Mouse (Mus musculus) hindbrain, embryonic 14.5 days (tissue): ENCODE data around the gene Tmprss11d. TPM values are rescaled to one million over a fixed set of nuclear protein-coding genes. Genes with fewer than 3 reads are reported as not detected.
"Not testable (repeated sequence)": the region's sequence is repeated elsewhere in the genome, so short reads cannot be mapped to it uniquely, and the experiment has no call there.

ENCODE experiments used
- ATAC-seq: fragments of 200-750 bp; cut with Nextera tagmentation; 2 replicates; pipeline ENCODE4 v1.8.0; 2017; ENCODE audit warnings: moderate number of reproducible peaks, mild to moderate bottlenecking, moderate TSS enrichment, moderate library complexity; ENCODE audit not compliant: low FRiP score
- DNase-seq: peaks from one replicate; pipeline ENCODE4 v3.0.0-alpha.2; 2015; ENCODE audit warnings: low spot score
- H3K27ac ChIP-seq: fragments of 300-500 bp; sonication (generic); 2 replicates; pipeline ENCODE4 v1.5.1; 2014; ENCODE audit warnings: mild to moderate bottlenecking, moderate library complexity
- H3K27me3 ChIP-seq: fragments of 300-500 bp; sonication (generic); 2 replicates; pipeline ENCODE4 v1.6.1; 2014; ENCODE audit warnings: mild to moderate bottlenecking, low read length, mixed read lengths; ENCODE audit not compliant: control insufficient read depth, insufficient read depth
- H3K36me3 ChIP-seq: fragments of 300-500 bp; sonication (generic); replicated peaks from 2 replicates; pipeline ENCODE4 v1.6.1; 2014; ENCODE audit not compliant: control insufficient read depth, insufficient read depth
- H3K4me1 ChIP-seq: fragments of 300-500 bp; sonication (generic); replicated peaks from 2 replicates; pipeline ENCODE4 v1.6.1; 2014; ENCODE audit warnings: antibody characterized with exemption, low read length, mixed read lengths; ENCODE audit not compliant: control insufficient read depth, insufficient read depth
- H3K4me2 ChIP-seq: fragments of 300-500 bp; sonication (generic); replicated peaks from 2 replicates; pipeline ENCODE4 v1.6.1; 2014; ENCODE audit warnings: mild to moderate bottlenecking, moderate library complexity
- H3K4me3 ChIP-seq: fragments of 300-500 bp; sonication (generic); replicated peaks from 2 replicates; pipeline ENCODE4 v1.5.1; 2014; ENCODE audit warnings: mild to moderate bottlenecking, low read length
- H3K9ac ChIP-seq: fragments of 300-500 bp; sonication (generic); 2 replicates; pipeline ENCODE4 v1.6.1; 2014
- H3K9me3 ChIP-seq: fragments of 300-500 bp; sonication (generic); 2 replicates; pipeline ENCODE4 v1.6.1; 2016; ENCODE audit warnings: low read length; ENCODE audit not compliant: control insufficient read depth
- WGBS: fragments of 180-500 bp; shearing (Covaris S2); extraction: QIAGEN DNeasy Blood & Tissue Kit; methylation state at CpG from one replicate; pipeline ENCODE4 v1.1.7; 2014; 5-methylcytosine and 5-hydroxymethylcytosine counted together
- polyA plus RNA-seq: library from polyadenylated mRNA; unstranded; fragments of >200 nt; fragmentation: Nextera tagmentation; extraction: Ambion mirVana; gene quantifications from 2 replicates; pipeline ENCODE4 v1.2.1, GENCODE M21; 2014

Gene Tmprss11d
- polyA plus RNA-seq, 1 experiment from 2014 or later, result not detected

DNA sequence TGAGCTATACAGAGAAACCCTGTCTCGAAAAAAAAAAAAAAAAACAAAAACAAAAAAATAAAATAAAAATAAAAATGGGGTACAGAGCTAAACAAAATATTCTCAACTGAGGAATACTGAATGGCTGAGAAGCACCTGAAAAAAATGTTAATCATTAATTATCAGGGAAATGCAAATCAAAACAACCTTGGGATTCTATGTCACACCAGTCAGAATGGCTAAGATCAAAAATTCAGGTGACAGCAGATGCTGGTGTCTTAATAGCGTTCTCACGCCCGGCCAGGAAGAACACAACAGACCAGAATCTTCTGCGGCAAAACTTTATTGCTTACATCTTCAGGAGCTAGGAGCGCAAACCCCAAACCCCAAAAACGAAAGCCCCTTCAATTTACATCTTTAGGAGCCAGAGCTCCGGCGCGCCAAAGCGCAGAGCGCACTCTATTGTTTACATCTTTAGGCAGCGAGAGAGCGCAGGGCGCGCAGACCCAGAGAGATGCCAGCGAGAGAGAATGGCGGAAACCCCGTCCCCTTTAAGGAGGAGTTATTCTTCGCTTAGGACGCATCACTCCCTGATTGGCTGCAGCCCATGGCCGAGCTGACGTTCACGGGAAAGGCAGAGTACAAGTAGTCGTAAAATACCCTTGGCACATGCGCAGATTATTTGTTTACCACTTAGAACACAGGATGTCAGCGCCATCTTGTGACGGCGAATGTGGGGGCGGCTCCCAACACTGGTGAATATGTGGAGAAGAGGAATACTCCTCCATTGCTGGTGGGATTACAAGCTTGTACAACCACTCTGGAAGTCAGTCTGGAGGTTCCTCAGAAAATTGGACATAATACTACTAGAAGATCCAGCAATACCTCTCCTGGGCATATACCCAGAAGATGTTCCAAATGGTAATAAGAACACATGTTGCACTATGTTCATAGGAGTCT, 54.9 kb downstream of the Tmprss11d start:
- Histone ChIP-seq H3K27ac (peak overlapping the region; percentile 64), H3K4me2 (peak overlapping the region; percentile 45), H3K4me3 (peak overlapping the region; percentile 32), H3K9ac (peak overlapping the region; percentile 44)
- DNase-seq, H3K9me3 ChIP-seq, H3K4me1 ChIP-seq, H3K27me3 ChIP-seq, H3K36me3 ChIP-seq: not testable (repeated sequence)
- 54% methylated on average over 26 of the region's 30 CpGs for WGBS
- peak; percentile 79 for ATAC-seq

DNA sequence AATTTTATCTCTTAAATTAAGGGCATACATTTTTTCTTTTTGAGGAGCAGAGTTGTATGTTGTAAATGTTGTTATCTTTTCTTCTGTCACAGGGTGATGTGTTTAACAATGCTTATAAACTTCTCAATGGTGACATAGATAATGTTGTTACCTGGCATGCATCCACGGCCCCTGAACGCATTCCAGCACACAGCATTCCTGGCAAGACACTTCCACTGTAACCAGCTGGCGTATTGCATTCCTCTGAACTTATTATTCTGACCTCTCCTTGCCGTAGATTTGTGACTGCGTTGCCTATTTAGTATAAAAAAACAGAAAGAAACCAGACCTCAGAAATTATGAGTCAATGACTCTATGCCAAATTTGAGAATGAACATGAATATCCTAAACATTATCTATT, 67.1 kb downstream of the Tmprss11d start:
- WGBS, result 83% methylated on average over 5 of the region's 5 CpGs
- DNase-seq (no peak), ATAC-seq (no peak)
- H3K36me3 ChIP-seq, result no peaks in the 10 kb centered on the region
- no peak overlapping the region for H3K4me2 ChIP-seq
- H3K27me3 ChIP-seq, result no peaks in the 10 kb centered on the region
- H3K27ac ChIP-seq, result no peak overlapping the region
- no peaks in the 10 kb centered on the region for H3K9me3 ChIP-seq
- no peaks in the 10 kb centered on the region for H3K4me1 ChIP-seq
- no peak overlapping the region for H3K9ac ChIP-seq
- H3K4me3 ChIP-seq, result no peak overlapping the region

DNA sequence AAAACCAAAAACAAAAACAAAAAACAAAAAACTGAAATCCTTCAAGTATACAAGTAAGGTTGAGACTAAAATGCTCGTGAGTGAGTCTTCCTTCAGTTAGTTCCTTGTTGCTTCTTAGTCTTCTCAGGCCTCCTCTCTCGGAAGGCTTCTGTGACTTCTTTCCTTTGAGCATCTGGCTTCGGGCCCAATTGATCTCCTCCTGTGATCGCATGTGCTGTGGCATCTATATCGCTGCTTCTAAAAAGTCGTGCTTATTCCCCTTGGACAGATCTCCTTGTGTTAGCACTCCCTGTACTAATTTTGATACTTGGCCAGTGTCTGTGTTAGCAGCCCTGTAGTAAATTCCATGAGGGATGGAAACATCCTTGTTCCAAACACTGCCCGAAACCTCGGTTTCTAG, 69.3 kb downstream of the Tmprss11d start:
- H3K9me3 ChIP-seq, result no peaks in the 10 kb centered on the region
- DNase-seq, result no peak
- H3K4me2 ChIP-seq, result no peak overlapping the region
- no peak overlapping the region for H3K9ac ChIP-seq
- no peaks in the 10 kb centered on the region for H3K36me3 ChIP-seq
- ATAC-seq, result no peak
- H3K4me3 ChIP-seq, result no peak overlapping the region
- WGBS, result 84% methylated on average over 8 of the region's 8 CpGs
- no peaks in the 10 kb centered on the region for H3K4me1 ChIP-seq
- no peak overlapping the region for H3K27ac ChIP-seq
- no peaks in the 10 kb centered on the region for H3K27me3 ChIP-seq

DNA sequence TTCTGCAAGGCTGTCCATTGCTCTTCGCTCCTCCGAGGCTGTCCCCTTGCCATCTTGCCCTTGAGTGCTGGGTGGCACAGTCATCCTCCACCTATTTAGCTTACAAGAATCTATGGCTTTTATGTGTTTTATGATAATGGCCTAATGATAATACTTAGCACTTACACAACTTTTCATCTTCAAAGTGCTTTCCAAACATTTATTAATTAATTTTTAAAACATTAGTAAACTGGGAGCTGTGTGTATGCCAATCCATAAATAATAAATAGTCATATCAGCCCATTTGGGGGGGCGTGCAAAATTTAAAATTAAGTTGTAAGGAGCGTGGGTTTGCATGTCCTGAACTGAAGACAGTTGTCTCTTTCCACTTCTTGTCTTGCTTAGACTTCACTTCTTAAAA, 84.0 kb downstream of the Tmprss11d start, which contains the start of gene Tmprss11c:
Gene Tmprss11c, minus strand, starts transcription at position 101 of the 400 bp plus-strand sequence.
- 86% methylated on average over 4 of the region's 4 CpGs for WGBS
- H3K4me3 ChIP-seq, result no peak within 1 kb of the TSS
- H3K9ac ChIP-seq, result no peak within 1 kb of the TSS
- H3K4me2 ChIP-seq, result no peak within 1 kb of the TSS
- DNase-seq (no peak), ATAC-seq (no peak)
- no peaks in the 10 kb centered on the region for H3K36me3 ChIP-seq
- H3K27ac ChIP-seq, result no peak within 1 kb of the TSS
- no peaks in the 10 kb centered on the region for H3K27me3 ChIP-seq
- H3K9me3 ChIP-seq, result no peaks in the 10 kb centered on the region
- no peaks in the 10 kb centered on the region for H3K4me1 ChIP-seq

Other genes starting within 250 kb of the Tmprss11d start
- 18.3 and 20.3 TPM in 2 replicates for gene Uba6, start 200.6 kb downstream of the Tmprss11d start, polyA plus RNA-seq
- gene Gnrhr, start 175.5 kb downstream of the Tmprss11d start, polyA plus RNA-seq, result not detected in 2 replicates
- not detected in 2 replicates for gene Tmprss11c, start 84.1 kb downstream of the Tmprss11d start, polyA plus RNA-seq
- 0.07 TPM in 1 of 2 replicates, not detected in the other for gene Tmprss11a, start 95.6 kb upstream of the Tmprss11d start, polyA plus RNA-seq
- gene Tmprss11g, start 145.2 kb upstream of the Tmprss11d start, polyA plus RNA-seq, result 0.07 TPM in 1 of 2 replicates, not detected in the other